Mouse (Mus musculus) ES-E14 (cell line): ENCODE data around the gene Ythdf2.

Source experiments
- CHD2 ChIP-seq: IDR thresholded peaks from 2 replicates; pipeline ENCODE4 v1.6.1; 2014; ENCODE audit warnings: mild to moderate bottlenecking, low read depth, low read length, inconsistent platforms
- HCFC1 ChIP-seq: IDR thresholded peaks from 2 replicates; pipeline ENCODE4 v1.6.1; 2012; ENCODE audit warnings: low read length, inconsistent platforms, borderline replicate concordance; ENCODE audit not compliant: insufficient read depth
- ZC3H11A ChIP-seq: IDR thresholded peaks from 2 replicates; pipeline ENCODE4 v1.6.1; 2012; ENCODE audit warnings: low read depth, mild to moderate bottlenecking, inconsistent platforms, low read length, borderline replicate concordance

- TF ChIP-seq HCFC1 = no peak
- no peak for TF ChIP-seq CHD2
- no peak for TF ChIP-seq ZC3H11A
These were observed 41.5 kb upstream of the Ythdf2 start for GRCm38 (mm10) chr4:132253622-132254021.
